ENCODE assay signal across 21 mouse cellular contexts in the genomic region with DNA sequence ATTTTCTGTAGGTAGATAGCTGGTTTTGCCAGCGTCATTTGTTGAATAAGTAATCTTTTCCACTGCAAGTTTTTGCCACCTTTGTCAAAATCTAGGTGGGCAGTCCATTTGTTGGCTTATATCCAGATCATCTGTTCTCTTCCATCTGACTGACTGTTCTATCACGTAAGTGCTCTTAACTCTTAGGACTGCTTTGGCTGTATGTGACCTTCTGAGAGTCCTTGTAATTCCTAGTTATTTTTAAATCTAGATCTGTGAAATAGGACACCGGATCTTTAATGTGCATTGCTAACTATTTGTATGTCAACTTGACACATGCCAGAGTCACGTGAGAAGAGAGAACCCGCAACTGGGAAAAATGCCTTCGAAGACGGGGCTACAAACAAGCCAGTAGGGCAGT.
"Had no signal": no experiment of that assay in that cellular context is flagged by ENCODE, and none has a peak within 500 bp of the region (broad histone marks: within the 10 kb centered on the region; RNA-seq: fewer than 3 reads in every experiment).

No protein-coding gene starts in this region.

- H3K9me3 ChIP-seq: kidney, embryonic 15.5 days; limb, embryonic 12.5 days; limb, embryonic 15.5 days; midbrain, embryonic 12.5 days; neural tube, embryonic 13.5 days; stomach, embryonic 15.5 days had no signal

- ATAC-seq: liver, postnatal 0 days; midbrain, embryonic 16.5 days had no signal

- DNase-seq: kidney, postnatal 14 days; kidney, postnatal 4 days; left cerebral cortex, postnatal 4 days; liver, postnatal 0 days; lung, embryonic 14.5 days; lung, postnatal 14 days; lung, postnatal 4 days; retina, postnatal 1 day; right cerebral cortex, postnatal 25 days; spleen, adult 18-20 months; thymus, postnatal 25 days had no signal

- H3K4me3 ChIP-seq: kidney, embryonic 15.5 days; limb, embryonic 12.5 days; limb, embryonic 15.5 days; midbrain, embryonic 12.5 days; myocyte; neural tube, embryonic 13.5 days; stomach, embryonic 15.5 days had no signal

- H3K27me3 ChIP-seq: kidney, embryonic 15.5 days; limb, embryonic 12.5 days; limb, embryonic 15.5 days; neural tube, embryonic 13.5 days; stomach, embryonic 15.5 days had no signal

- H3K4me1 ChIP-seq: limb, embryonic 12.5 days; limb, embryonic 15.5 days; stomach, embryonic 15.5 days had no signal

- H3K36me3 ChIP-seq: limb, embryonic 15.5 days; neural tube, embryonic 13.5 days; stomach, embryonic 15.5 days had no signal

- H3K27ac ChIP-seq: kidney, embryonic 15.5 days; limb, embryonic 12.5 days; limb, embryonic 15.5 days; liver, embryonic 14.5 days; midbrain, embryonic 12.5 days; neural tube, embryonic 13.5 days; stomach, embryonic 15.5 days had no signal

- H3K4me2 ChIP-seq: kidney, embryonic 15.5 days; limb, embryonic 12.5 days; limb, embryonic 15.5 days; liver, embryonic 11.5 days; lung, embryonic 14.5 days; midbrain, embryonic 12.5 days; neural tube, embryonic 13.5 days; stomach, embryonic 15.5 days had no signal

- H3K9ac ChIP-seq: kidney, embryonic 15.5 days; limb, embryonic 12.5 days; limb, embryonic 15.5 days; liver, embryonic 14.5 days; liver, postnatal 0 days; lung, embryonic 14.5 days; midbrain, embryonic 12.5 days; neural tube, embryonic 13.5 days; stomach, embryonic 15.5 days had no signal
